Mouse (Mus musculus) thymus, adult 2 months (tissue): ENCODE results near the gene Fto.

Experiments used
- CTCF ChIP-seq: fragments of 200-500 bp; IDR thresholded peaks from 2 replicates; pipeline ENCODE4 v1.5.1; 2012; ENCODE audit warnings: mild to moderate bottlenecking, control low read depth, low read length, moderate library complexity, borderline replicate concordance; ENCODE audit not compliant: control insufficient read depth, poor library complexity, insufficient read depth; ENCODE audit errors: extremely low read depth
- POLR2A ChIP-seq: fragments of 200-500 bp; IDR thresholded peaks from 2 replicates; pipeline ENCODE4 v1.6.1; 2012; ENCODE audit warnings: mild to moderate bottlenecking, low read length, control low read depth, moderate library complexity; ENCODE audit not compliant: control insufficient read depth, poor library complexity, insufficient read depth; ENCODE audit errors: extremely low read depth

GRCm38 (mm10) chr8:91375054-91375938, 62.0 kb downstream of the Fto start:
- TF ChIP-seq POLR2A (no peak), CTCF (no peak)
